Mouse (Mus musculus) lung, adult 10 weeks (tissue): ENCODE measurements around the gene Ankrd16. TPM values are rescaled to one million over a fixed set of nuclear protein-coding genes. Genes with fewer than 3 reads are reported as not detected.

Experiments used
- polyA plus RNA-seq: library from polyadenylated mRNA; stranded (reverse); fragments of 350-450 nt; fragmentation: Illumina TruSeq; extraction: RNeasy Lipid Tissue Mini Kit (QIAGEN cat#74804); gene quantifications from one replicate; pipeline ENCODE4 v1.2.3, GENCODE M21; 2014; ENCODE audit warnings: low read depth, low replicate concordance; ENCODE audit not compliant: insufficient read depth

The Ankrd16 gene
- polyA plus RNA-seq, result 20.0 TPM

GRCm38 (mm10) chr2:11777091-11778068 is at the start of gene Ankrd16, which contains the start of gene Fbh1:
Gene Ankrd16 (plus strand): TSS chr2:11777876.
Gene Fbh1 (minus strand): TSS chr2:11777582.

Other genes with a start within 250 kb of the Ankrd16 start
- gene Pfkfb3, start 223.8 kb upstream of the Ankrd16 start, polyA plus RNA-seq, result 15.3 TPM
- 50.4 TPM for gene Rbm17, start 173.7 kb upstream of the Ankrd16 start, polyA plus RNA-seq
- gene Gm17490, start 151.6 kb upstream of the Ankrd16 start, polyA plus RNA-seq, result not detected
- 0.64 TPM for gene Il2ra, start 135.1 kb upstream of the Ankrd16 start, polyA plus RNA-seq
- gene Il15ra, start 72.6 kb upstream of the Ankrd16 start, polyA plus RNA-seq, result 7.5 TPM
- gene Fbh1, start 294 bp upstream of the Ankrd16 start, polyA plus RNA-seq, result 27.2 TPM